Mouse (Mus musculus) midbrain, embryonic 10.5 days (tissue): ENCODE results near the gene Hadhb. TPM values are rescaled to one million over a fixed set of nuclear protein-coding genes. Genes with fewer than 3 reads are reported as not detected.
A peak's percentile ranks its signal among the peaks of the same experiment; 100 is the strongest.

Experiments used
- DNase-seq: peaks from one replicate; pipeline ENCODE4 v3.0.0-alpha.2; 2017; ENCODE audit warnings: low spot score
- H3K27ac ChIP-seq: fragments of 300-500 bp; sonication (generic); replicated peaks from 2 replicates; pipeline ENCODE4 v1.5.1; 2016; ENCODE audit warnings: mild to moderate bottlenecking
- H3K27me3 ChIP-seq: fragments of 300-500 bp; sonication (generic); 2 replicates; pipeline ENCODE4 v1.6.1; 2016; ENCODE audit warnings: low read depth, mild to moderate bottlenecking; ENCODE audit not compliant: poor library complexity, severe bottlenecking
- H3K36me3 ChIP-seq: fragments of 300-500 bp; sonication (generic); 2 replicates; pipeline ENCODE4 v1.6.1; 2016; ENCODE audit warnings: mild to moderate bottlenecking, moderate library complexity
- H3K4me1 ChIP-seq: fragments of 300-500 bp; sonication (generic); 2 replicates; pipeline ENCODE4 v1.6.1; 2016
- H3K4me3 ChIP-seq: fragments of 300-500 bp; sonication (generic); 2 replicates; pipeline ENCODE4 v1.5.1; 2016; ENCODE audit warnings: mild to moderate bottlenecking, moderate library complexity
- H3K9me3 ChIP-seq: fragments of 300-500 bp; sonication (generic); replicated peaks from 2 replicates; pipeline ENCODE4 v1.6.1; 2016; ENCODE audit warnings: mild to moderate bottlenecking
- WGBS: fragments of 180-500 bp; shearing (Covaris S2); methylation state at CpG from one replicate; pipeline ENCODE4 v1.1.7; 2016; 5-methylcytosine and 5-hydroxymethylcytosine counted together
- polyA plus RNA-seq: library from polyadenylated mRNA; unstranded; fragments of >200 nt; fragmentation: Nextera tagmentation; extraction: Ambion mirVana; gene quantifications from 2 replicates; pipeline ENCODE4 v1.2.1, GENCODE M21; 2016

Hadhb gene
- polyA plus RNA-seq, 1 experiment from 2014 or later = 104 TPM

GRCm38 (mm10) chr5:30113881-30114760 is 40.9 kb upstream of the Hadhb start:
- peak; percentile 85 for DNase-seq
- Histone ChIP-seq H3K4me3 (peak overlapping the region; percentile 64), H3K9me3 (no peaks in the 10 kb centered on the region), H3K27ac (peak overlapping the region; percentile 81), H3K4me1 (peaks cover 50% of the 10 kb centered on the region), H3K36me3 (peaks cover 44% of the 10 kb centered on the region), H3K27me3 (peaks cover 67% of the 10 kb centered on the region)
- 1% methylated on average over 103 of the region's 103 CpGs for WGBS

GRCm38 (mm10) chr5:30114761-30115140 is 40.3 kb upstream of the Hadhb start:
- WGBS = 4% methylated on average over 28 of the region's 28 CpGs
- Histone ChIP-seq H3K9me3 (no peaks in the 10 kb centered on the region), H3K4me1 (peaks cover 44% of the 10 kb centered on the region), H3K36me3 (peaks cover 51% of the 10 kb centered on the region), H3K27ac (peak overlapping the region; percentile 81; the same call in 1 of the 2 replicates), H3K27me3 (peaks cover 60% of the 10 kb centered on the region), H3K4me3 (peak overlapping the region; percentile 64)
- DNase-seq = no peak

- Histone ChIP-seq H3K9me3 (no peaks in the 10 kb centered on the region), H3K27ac (no peak overlapping the region), H3K27me3 (peaks cover 57% of the 10 kb centered on the region), H3K4me1 (peaks cover 34% of the 10 kb centered on the region), H3K36me3 (peaks cover 60% of the 10 kb centered on the region), H3K4me3 (no peak overlapping the region)
- 36% methylated on average over 10 of the region's 10 CpGs for WGBS
- DNase-seq = no peak
Observed at GRCm38 (mm10) chr5:30115718-30116117, 39.3 kb upstream of the Hadhb start.

- no peak for DNase-seq
- H3K36me3 ChIP-seq = peaks cover 79% of the 10 kb centered on the region
- WGBS = 95% methylated on average over 1 of the region's 1 CpGs
- H3K27ac ChIP-seq = no peak overlapping the region
- H3K27me3 ChIP-seq = peaks cover 40% of the 10 kb centered on the region
- H3K4me3 ChIP-seq = no peak overlapping the region
- no peaks in the 10 kb centered on the region for H3K9me3 ChIP-seq
- peaks cover 19% of the 10 kb centered on the region for H3K4me1 ChIP-seq
Observed at GRCm38 (mm10) chr5:30118018-30118417, 37.0 kb upstream of the Hadhb start.

GRCm38 (mm10) chr5:30119163-30119562 is 35.9 kb upstream of the Hadhb start:
- H3K4me3 ChIP-seq = no peak overlapping the region
- no peaks in the 10 kb centered on the region for H3K9me3 ChIP-seq
- WGBS = 82% methylated on average over 6 of the region's 6 CpGs
- peaks cover 86% of the 10 kb centered on the region for H3K36me3 ChIP-seq
- DNase-seq = no peak
- H3K4me1 ChIP-seq = peaks cover 8% of the 10 kb centered on the region
- H3K27ac ChIP-seq = no peak overlapping the region
- peaks cover 28% of the 10 kb centered on the region for H3K27me3 ChIP-seq

GRCm38 (mm10) chr5:30120106-30120505 is 34.9 kb upstream of the Hadhb start:
- H3K4me1 ChIP-seq = no peaks in the 10 kb centered on the region
- DNase-seq = no peak
- peaks cover 19% of the 10 kb centered on the region for H3K27me3 ChIP-seq
- 90% methylated on average over 7 of the region's 7 CpGs for WGBS
- H3K9me3 ChIP-seq = no peaks in the 10 kb centered on the region
- no peak overlapping the region for H3K4me3 ChIP-seq
- H3K27ac ChIP-seq = no peak overlapping the region
- peaks cover 96% of the 10 kb centered on the region for H3K36me3 ChIP-seq

GRCm38 (mm10) chr5:30122481-30122880 is 32.6 kb upstream of the Hadhb start:
- Histone ChIP-seq H3K27me3 (no peaks in the 10 kb centered on the region), H3K4me3 (no peak overlapping the region), H3K36me3 (peaks cover 99% of the 10 kb centered on the region), H3K27ac (no peak overlapping the region), H3K9me3 (no peaks in the 10 kb centered on the region), H3K4me1 (no peaks in the 10 kb centered on the region)
- 96% methylated on average over 6 of the region's 6 CpGs for WGBS
- DNase-seq = no peak

- Histone ChIP-seq H3K9me3 (no peaks in the 10 kb centered on the region), H3K27ac (no peak overlapping the region), H3K36me3 (peaks cover 98% of the 10 kb centered on the region), H3K4me3 (no peak overlapping the region), H3K27me3 (no peaks in the 10 kb centered on the region), H3K4me1 (no peaks in the 10 kb centered on the region)
- 49% methylated on average over 5 of the region's 5 CpGs for WGBS
- peak; percentile 42 for DNase-seq
Observed at GRCm38 (mm10) chr5:30125587-30125986, 29.5 kb upstream of the Hadhb start.

- H3K4me1 ChIP-seq = no peaks in the 10 kb centered on the region
- no peak overlapping the region for H3K4me3 ChIP-seq
- peaks cover 93% of the 10 kb centered on the region for H3K36me3 ChIP-seq
- 92% methylated on average over 7 of the region's 7 CpGs for WGBS
- no peaks in the 10 kb centered on the region for H3K9me3 ChIP-seq
- DNase-seq = no peak
- no peaks in the 10 kb centered on the region for H3K27me3 ChIP-seq
- H3K27ac ChIP-seq = no peak overlapping the region
Observed at GRCm38 (mm10) chr5:30126756-30127155, 28.3 kb upstream of the Hadhb start.

GRCm38 (mm10) chr5:30127921-30128597 is 27.0 kb upstream of the Hadhb start:
- no peaks in the 10 kb centered on the region for H3K9me3 ChIP-seq
- no peaks in the 10 kb centered on the region for H3K4me1 ChIP-seq
- H3K27ac ChIP-seq = no peak overlapping the region
- no peaks in the 10 kb centered on the region for H3K27me3 ChIP-seq
- H3K4me3 ChIP-seq = no peak overlapping the region
- 92% methylated on average over 13 of the region's 13 CpGs for WGBS
- H3K36me3 ChIP-seq = peaks cover 93% of the 10 kb centered on the region
- no peak for DNase-seq

- DNase-seq = no peak
- Histone ChIP-seq H3K36me3 (peaks cover 93% of the 10 kb centered on the region), H3K27ac (no peak overlapping the region), H3K9me3 (no peaks in the 10 kb centered on the region), H3K4me3 (no peak overlapping the region), H3K4me1 (no peaks in the 10 kb centered on the region), H3K27me3 (no peaks in the 10 kb centered on the region)
- 96% methylated on average over 6 of the region's 6 CpGs for WGBS
Observed at GRCm38 (mm10) chr5:30128680-30129079, 26.4 kb upstream of the Hadhb start.

GRCm38 (mm10) chr5:30131246-30131645 is 23.8 kb upstream of the Hadhb start:
- H3K27ac ChIP-seq = no peak overlapping the region
- H3K27me3 ChIP-seq = no peaks in the 10 kb centered on the region
- DNase-seq = no peak
- peaks cover 90% of the 10 kb centered on the region for H3K36me3 ChIP-seq
- no peak overlapping the region for H3K4me3 ChIP-seq
- WGBS = 93% methylated on average over 4 of the region's 4 CpGs
- H3K4me1 ChIP-seq = no peaks in the 10 kb centered on the region
- no peaks in the 10 kb centered on the region for H3K9me3 ChIP-seq

- 93% methylated on average over 2 of the region's 2 CpGs for WGBS
- Histone ChIP-seq H3K4me3 (no peak overlapping the region), H3K4me1 (no peaks in the 10 kb centered on the region), H3K36me3 (peaks cover 86% of the 10 kb centered on the region), H3K27me3 (no peaks in the 10 kb centered on the region), H3K27ac (no peak overlapping the region), H3K9me3 (no peaks in the 10 kb centered on the region)
- no peak for DNase-seq
Observed at GRCm38 (mm10) chr5:30132173-30132572, 22.9 kb upstream of the Hadhb start.
